Mouse (Mus musculus): Measurements from ENCODE around the gene Tamm41.

GRCm38 (mm10) chr6:115030098-115030497, 7.6 kb downstream of the Tamm41 start:
- TF ChIP-seq CTCF (IDR thresholded peaks at IDR 0.05; ENCODE audit: control insufficient read depth, insufficient read depth, insufficient read length) (no peak), MYOG (IDR thresholded peaks at IDR 0.05; ENCODE audit: control insufficient read depth, extremely low read depth, insufficient read length) (no peak), MYOD1 (IDR thresholded peaks at IDR 0.05; ENCODE audit: control insufficient read depth, insufficient read length, low read depth) (no peak)
